Mouse (Mus musculus) C2C12 (cell line): ENCODE measurements around the gene Gsdme. TPM values are rescaled to one million over a fixed set of nuclear protein-coding genes. Genes with fewer than 3 reads are reported as not detected.

Experiments
- H3K27me3 ChIP-seq: one replicate; pipeline ENCODE4 v1.6.1; 2011; ENCODE audit not compliant: control insufficient read depth, insufficient read depth, insufficient read length
- H3K36me3 ChIP-seq: one replicate; pipeline ENCODE4 v1.6.1; 2011; ENCODE audit not compliant: control insufficient read depth, insufficient read depth
- H3K4me3 ChIP-seq: one replicate; pipeline ENCODE4 v1.5.1; 2011; ENCODE audit warnings: mild to moderate bottlenecking, control low read depth; ENCODE audit not compliant: poor library complexity, insufficient read depth, severe bottlenecking
- H3K79me2 ChIP-seq: one replicate; pipeline ENCODE4 v1.6.1; 2011; ENCODE audit not compliant: control insufficient read depth, insufficient read depth
- H3K79me3 ChIP-seq: one replicate; pipeline ENCODE4 v1.6.1; 2011; ENCODE audit warnings: low read depth, control low read depth
- H3ac ChIP-seq: one replicate; pipeline ENCODE3; 2011; ENCODE audit warnings: low read depth; ENCODE audit not compliant: control insufficient read depth, insufficient read length
- CEBPB ChIP-seq: IDR thresholded peaks from one replicate; pipeline ENCODE4 v1.6.1; 2011; ENCODE audit warnings: low read depth, mild to moderate bottlenecking, control low read depth, moderate library complexity
- CTCF ChIP-seq: IDR thresholded peaks from one replicate; pipeline ENCODE4 v1.5.1; 2011; ENCODE audit not compliant: control insufficient read depth, insufficient read depth, insufficient read length
- FOSL1 ChIP-seq: IDR thresholded peaks from one replicate; pipeline ENCODE4 v1.8.0; 2011; ENCODE audit warnings: mild to moderate bottlenecking, low read length; ENCODE audit not compliant: poor library complexity, insufficient read depth, severe bottlenecking
- MAX ChIP-seq: IDR thresholded peaks from one replicate; pipeline ENCODE4 v1.6.1; 2011; ENCODE audit warnings: mild to moderate bottlenecking, control low read depth
- MYOD1 ChIP-seq: IDR thresholded peaks from one replicate; pipeline ENCODE4 v1.6.1; 2011; ENCODE audit warnings: low read depth; ENCODE audit not compliant: control insufficient read depth, insufficient read length
- MYOG ChIP-seq: IDR thresholded peaks from one replicate; pipeline ENCODE4 v1.6.1; 2011; ENCODE audit not compliant: control insufficient read depth, insufficient read length; ENCODE audit errors: extremely low read depth
- USF1 ChIP-seq: IDR thresholded peaks from one replicate; pipeline ENCODE4 v1.6.1; 2011; ENCODE audit warnings: low read depth, mild to moderate bottlenecking, control low read depth, moderate library complexity
- long read RNA-seq, 2 experiments: library from polyadenylated mRNA; unstranded; transcript quantifications; one replicate each; pipeline ENCODE4 v2.0.0; 2019 to 2020
- polyA plus RNA-seq: library from polyadenylated mRNA; unstranded; fragments of >200 nt; fragmentation: generic; extraction: Trizol; gene quantifications from one replicate; pipeline ENCODE4 v1.2.1, GENCODE M21; 2012; ENCODE audit warnings: missing spikeins

The Gsdme gene
- polyA plus RNA-seq = 22.3 TPM
- long read RNA-seq, experiment 1, transcript Gsdme-205 (10 exons, 2,133 nt) = major isoform, 12 of 50 reads
- long read RNA-seq, experiment 1, partial matches to known transcripts = 5 of 50 reads
- long read RNA-seq, experiment 1, other reads (novel, unspliced or antisense) = 32 of 50 reads
- long read RNA-seq, experiment 2, transcript Gsdme-205 (10 exons, 2,133 nt) = major isoform, 175 of 207 reads
- long read RNA-seq, experiment 2, partial matches to known transcripts = 14 of 207 reads
- long read RNA-seq, experiment 2, other reads (novel, unspliced or antisense) = 15 of 207 reads

DNA sequence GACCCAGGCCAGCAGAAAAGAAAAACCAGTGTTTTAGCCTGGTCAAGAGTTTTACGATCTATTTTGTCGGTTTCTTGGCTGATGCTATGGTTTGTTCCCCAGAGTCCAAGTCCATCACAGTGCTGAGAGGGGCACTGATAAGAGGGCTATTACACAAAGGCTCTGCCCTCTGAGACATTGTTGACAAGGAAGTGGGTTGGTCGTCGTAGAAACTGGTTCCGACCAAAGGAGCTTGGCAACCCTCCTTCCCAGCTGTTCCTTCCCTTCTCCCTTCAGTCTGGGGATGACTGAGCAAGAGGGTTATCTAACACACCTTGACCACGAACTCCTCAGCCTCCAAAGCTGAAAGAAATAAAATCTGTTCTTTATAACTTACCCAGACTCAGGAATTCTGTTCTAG lies at the start of gene Gsdme:
Gene Gsdme, minus strand, starts transcription at position 193 of the 400 bp plus-strand sequence.
- TF ChIP-seq MYOG (no peak), MYOD1 (peak; percentile 90)
- H3ac ChIP-seq = no peak within 1 kb of the TSS

DNA sequence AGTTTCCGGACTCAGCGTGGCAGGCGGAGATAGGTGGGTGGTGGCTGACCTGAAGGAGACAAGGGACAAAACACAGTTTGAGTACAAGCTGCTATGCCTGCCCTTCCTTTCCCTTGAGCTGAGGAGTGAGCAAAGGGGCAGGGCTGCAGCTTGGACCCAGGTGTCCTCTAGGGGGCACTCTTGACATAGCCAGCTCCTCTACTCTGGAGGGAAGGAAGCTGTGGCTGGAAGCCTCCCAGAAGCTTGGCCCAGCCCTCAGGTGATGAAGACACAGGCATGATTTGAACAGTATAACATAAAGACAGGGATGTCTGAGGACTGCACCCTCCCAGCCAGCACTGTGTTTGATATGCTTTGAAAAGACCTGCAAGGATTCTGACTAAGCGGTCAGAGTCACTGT lies 49.0 kb upstream of the Gsdme start:
- Histone ChIP-seq H3K79me3 (no peaks in the 10 kb centered on the region), H3K79me2 (no peaks in the 10 kb centered on the region), H3K27me3 (no peaks in the 10 kb centered on the region), H3K4me3 (no peak overlapping the region), H3K36me3 (peaks cover 15% of the 10 kb centered on the region), H3ac (no peak overlapping the region)
- no peak for TF ChIP-seq FOSL1
- peak; percentile 85 for TF ChIP-seq CTCF
- TF ChIP-seq CEBPB = no peak
- no peak for TF ChIP-seq MAX

More for the DNA sequence above, at the start of gene Gsdme:
- H3K79me2 ChIP-seq = peaks cover 38% of the 10 kb centered on the region
- peaks cover 22% of the 10 kb centered on the region for H3K79me3 ChIP-seq
- H3K36me3 ChIP-seq = no peaks in the 10 kb centered on the region
- no peak within 1 kb of the TSS for H3K4me3 ChIP-seq
- H3K27me3 ChIP-seq = no peaks in the 10 kb centered on the region

DNA sequence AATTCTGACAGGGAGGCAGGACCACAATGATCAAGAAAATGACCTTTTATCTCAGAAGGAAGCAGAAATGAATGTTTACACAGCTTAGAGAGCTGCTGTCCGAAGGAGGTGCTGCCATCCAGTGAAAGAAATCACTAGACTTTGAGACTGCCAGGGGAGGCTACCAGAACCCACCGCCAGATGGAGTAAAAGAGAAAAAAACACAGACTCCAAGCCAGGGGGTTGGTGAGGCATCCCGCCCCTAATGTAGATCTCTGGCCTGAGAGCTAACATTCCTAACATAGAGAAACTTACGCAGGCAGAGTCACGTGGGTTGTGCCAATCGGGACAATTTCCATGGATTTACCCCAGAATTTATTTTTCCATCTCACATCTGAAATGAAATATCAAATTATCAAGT lies 45.4 kb upstream of the Gsdme start:
- Histone ChIP-seq H3K27me3 (no peaks in the 10 kb centered on the region), H3K36me3 (peaks cover 29% of the 10 kb centered on the region), H3K4me3 (no peak overlapping the region), H3ac (no peak overlapping the region), H3K79me2 (no peaks in the 10 kb centered on the region), H3K79me3 (no peaks in the 10 kb centered on the region)
- TF ChIP-seq USF1 = peak; percentile 16
- no peak for TF ChIP-seq FOSL1
- peak; percentile 1 for TF ChIP-seq CTCF

DNA sequence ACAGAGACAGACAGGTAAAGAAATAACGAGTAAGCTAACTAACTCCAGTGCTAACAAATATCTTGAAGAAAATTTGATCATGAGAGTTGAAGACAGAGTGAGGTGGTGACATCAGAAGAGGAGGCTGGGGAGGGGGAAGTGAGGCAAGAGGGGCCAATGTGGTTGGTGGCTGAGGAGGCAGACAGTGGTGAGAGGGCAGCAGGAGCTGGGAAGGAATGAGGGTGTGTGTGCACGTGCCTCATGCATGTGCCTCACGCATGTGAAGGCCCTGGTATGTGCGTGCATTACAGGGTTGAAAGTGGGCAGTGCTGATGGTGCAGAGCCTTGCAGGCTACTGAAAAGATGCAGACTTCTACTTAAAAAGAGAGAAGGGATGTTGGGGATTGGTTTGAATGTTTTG lies 43.0 kb upstream of the Gsdme start:
- Histone ChIP-seq H3K4me3 (no peak overlapping the region), H3K79me3 (no peaks in the 10 kb centered on the region), H3ac (no peak overlapping the region), H3K27me3 (no peaks in the 10 kb centered on the region), H3K79me2 (no peaks in the 10 kb centered on the region), H3K36me3 (peaks cover 44% of the 10 kb centered on the region)
- TF ChIP-seq CEBPB (no peak), MYOD1 (no peak), MYOG (no peak), MAX (no peak), FOSL1 (no peak), USF1 (no peak), CTCF (no peak)

DNA sequence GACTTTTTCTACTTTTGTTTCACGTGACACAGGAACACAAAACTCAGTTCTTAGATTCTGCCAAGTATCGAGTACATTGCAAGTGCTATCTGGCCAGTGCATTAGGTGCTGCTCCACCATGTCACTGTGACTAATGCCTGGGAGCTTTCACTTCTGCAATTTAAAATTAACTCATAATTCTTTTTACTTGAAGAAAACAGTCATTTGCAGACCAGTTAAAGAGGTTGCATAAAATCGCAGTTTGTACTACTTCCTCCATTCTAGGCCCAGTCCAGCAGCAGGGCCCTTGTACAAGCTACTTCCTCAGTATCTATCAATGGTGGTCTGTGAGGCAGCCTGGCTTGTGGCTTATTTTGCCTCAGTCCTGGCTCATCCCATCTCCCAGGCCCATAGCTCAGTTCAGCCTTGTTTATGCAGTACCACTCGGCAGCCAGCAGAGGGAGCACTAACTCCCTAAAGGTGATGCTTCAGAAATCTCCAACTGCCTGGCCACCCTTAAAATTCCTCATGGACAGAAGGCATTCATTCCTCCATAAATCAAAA lies 41.4 kb upstream of the Gsdme start:
- Histone ChIP-seq H3K79me3 (no peaks in the 10 kb centered on the region), H3K36me3 (peaks cover 51% of the 10 kb centered on the region), H3K27me3 (no peaks in the 10 kb centered on the region), H3ac (no peak overlapping the region), H3K79me2 (no peaks in the 10 kb centered on the region), H3K4me3 (no peak overlapping the region)
- TF ChIP-seq CTCF = peak; percentile 81
- no peak for TF ChIP-seq FOSL1
- no peak for TF ChIP-seq MAX

DNA sequence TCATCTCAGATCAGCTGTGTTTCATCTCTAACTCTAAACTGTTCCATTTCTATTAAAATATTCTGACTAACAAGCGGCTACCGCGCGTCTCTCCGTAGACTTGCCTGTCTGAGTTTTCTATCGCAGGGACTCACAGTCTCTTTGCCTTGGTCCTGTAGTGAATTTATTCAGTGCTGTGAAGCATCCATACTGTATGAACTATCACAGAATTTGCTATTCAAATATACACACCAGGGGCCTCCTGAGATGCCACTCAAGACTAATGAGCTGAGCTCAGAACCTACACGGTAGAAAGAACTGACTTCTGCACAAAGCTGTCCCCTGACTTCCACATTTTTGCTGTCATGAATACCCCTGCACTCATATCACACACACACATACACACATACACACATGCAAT lies 37.5 kb upstream of the Gsdme start:
- no peak for TF ChIP-seq CEBPB
- no peak for TF ChIP-seq CTCF
- no peak for TF ChIP-seq MAX
- TF ChIP-seq FOSL1 = no peak
- no peak for TF ChIP-seq USF1
- TF ChIP-seq MYOD1 = no peak
- no peak for TF ChIP-seq MYOG
- Histone ChIP-seq H3K4me3 (no peak overlapping the region), H3ac (no peak overlapping the region), H3K79me3 (no peaks in the 10 kb centered on the region), H3K36me3 (peaks cover 51% of the 10 kb centered on the region), H3K79me2 (no peaks in the 10 kb centered on the region), H3K27me3 (no peaks in the 10 kb centered on the region)
